Mouse (Mus musculus): ENCODE data around the gene Zfp846. TPM values are rescaled to one million over a fixed set of nuclear protein-coding genes. Genes with fewer than 3 reads are reported as not detected.

Gene Zfp846
- polyA plus RNA-seq, 1 experiment from 2014 or later: 34.4 TPM

Other genes with a start within 250 kb of the Zfp846 start
- gene Olfr18, start 245.2 kb upstream of the Zfp846 start, polyA plus RNA-seq (2014; fragmentation: Nextera tagmentation; extraction: Ambion mirVana): not detected in 2 replicates
- 53.9 and 58.6 TPM in 2 replicates for gene Zfp560, start 196.1 kb upstream of the Zfp846 start, polyA plus RNA-seq (2014; fragmentation: Nextera tagmentation; extraction: Ambion mirVana)
- 26.5 and 32.4 TPM in 2 replicates for gene Zfp26, start 121.1 kb upstream of the Zfp846 start, polyA plus RNA-seq (2014; fragmentation: Nextera tagmentation; extraction: Ambion mirVana)
- gene Zfp426, start 88.5 kb upstream of the Zfp846 start, polyA plus RNA-seq (2014; fragmentation: Nextera tagmentation; extraction: Ambion mirVana): 40.5 and 41.6 TPM in 2 replicates
- 101 and 120 TPM in 2 replicates for gene Zfp266, start 59.9 kb upstream of the Zfp846 start, polyA plus RNA-seq (2014; fragmentation: Nextera tagmentation; extraction: Ambion mirVana)
- gene Ubl5, start 61.6 kb downstream of the Zfp846 start, polyA plus RNA-seq (2014; fragmentation: Nextera tagmentation; extraction: Ambion mirVana): 468 and 550 TPM in 2 replicates
- 10.3 and 12.5 TPM in 2 replicates for gene Fbxl12, start 63.5 kb downstream of the Zfp846 start, polyA plus RNA-seq (2014; fragmentation: Nextera tagmentation; extraction: Ambion mirVana)
- gene Pin1, start 70.8 kb downstream of the Zfp846 start, polyA plus RNA-seq (2014; fragmentation: Nextera tagmentation; extraction: Ambion mirVana): 69.2 and 73.3 TPM in 2 replicates
- gene Olfm2, start 165.1 kb downstream of the Zfp846 start, polyA plus RNA-seq (2014; fragmentation: Nextera tagmentation; extraction: Ambion mirVana): 88.7 and 113 TPM in 2 replicates
- gene Col5a3, start 233.8 kb downstream of the Zfp846 start, polyA plus RNA-seq (2014; fragmentation: Nextera tagmentation; extraction: Ambion mirVana): 0.18 and 0.45 TPM in 2 replicates
- not detected in 2 replicates for gene Rdh8, start 237.2 kb downstream of the Zfp846 start, polyA plus RNA-seq (2014; fragmentation: Nextera tagmentation; extraction: Ambion mirVana)

All from forebrain, embryonic 14.5 days (tissue).